Mouse (Mus musculus) ovary, postnatal 14 days (tissue): ENCODE measurements around the gene Klhl32.
A peak's percentile ranks its signal among the peaks of the same experiment; 100 is the strongest.
"Not testable (repeated sequence)": the region's sequence is repeated elsewhere in the genome, so short reads cannot be mapped to it uniquely, and the experiment has no call there.

Source experiments
- DNase-seq: peaks from one replicate; pipeline ENCODE4 v3.0.0; 2022; ENCODE audit warnings: low spot score

Gene Klhl32

DNA sequence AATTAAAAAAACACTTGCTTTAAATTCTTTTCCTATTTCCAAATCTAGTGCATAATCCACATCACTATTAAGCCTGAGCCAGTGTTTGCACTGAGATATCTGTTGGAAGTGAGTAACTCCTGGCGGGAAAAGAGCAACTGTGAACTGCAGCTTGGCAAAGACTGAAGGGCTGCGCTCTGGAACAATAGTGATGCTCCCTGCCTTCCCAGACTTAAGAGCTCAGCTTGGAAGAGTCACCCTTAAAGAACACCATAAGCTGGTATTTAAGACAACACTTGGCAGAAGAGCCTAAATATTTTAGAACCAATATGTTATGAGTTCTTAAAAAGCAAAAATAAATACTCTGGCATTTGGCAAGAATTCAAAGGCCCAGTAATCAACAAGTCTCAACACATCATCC lies 55.7 kb downstream of the Klhl32 start:
- DNase-seq = no peak

DNA sequence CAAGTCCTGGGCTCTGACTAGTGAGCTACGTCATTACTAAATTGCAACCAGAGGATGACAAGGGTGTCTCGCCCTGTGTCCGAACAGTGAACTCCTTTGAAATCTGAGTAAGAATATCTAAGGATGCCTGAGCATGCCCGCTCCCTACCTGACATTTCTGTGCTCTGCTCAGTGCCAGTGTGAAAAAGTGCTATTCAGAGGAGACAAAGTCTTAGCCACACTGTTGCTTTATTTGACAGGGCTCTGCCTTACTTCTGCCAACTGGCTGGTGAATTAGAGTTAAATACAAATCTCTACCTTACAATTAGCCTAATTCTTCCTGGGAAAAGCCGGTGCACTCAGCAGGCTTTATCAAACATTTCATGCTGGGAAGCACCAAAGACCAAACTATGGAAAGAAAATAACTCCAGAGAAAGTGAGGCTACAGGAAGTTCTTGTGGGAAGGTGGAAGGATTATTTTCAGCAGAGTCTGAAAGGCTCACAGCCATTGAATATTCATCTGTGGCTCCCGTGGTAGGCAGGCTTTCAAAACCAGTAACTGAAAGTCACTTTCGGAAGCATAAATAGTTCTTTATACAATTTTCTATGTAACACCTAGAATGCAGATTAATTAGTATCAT lies 57.1 kb downstream of the Klhl32 start:
- no peak for DNase-seq

DNA sequence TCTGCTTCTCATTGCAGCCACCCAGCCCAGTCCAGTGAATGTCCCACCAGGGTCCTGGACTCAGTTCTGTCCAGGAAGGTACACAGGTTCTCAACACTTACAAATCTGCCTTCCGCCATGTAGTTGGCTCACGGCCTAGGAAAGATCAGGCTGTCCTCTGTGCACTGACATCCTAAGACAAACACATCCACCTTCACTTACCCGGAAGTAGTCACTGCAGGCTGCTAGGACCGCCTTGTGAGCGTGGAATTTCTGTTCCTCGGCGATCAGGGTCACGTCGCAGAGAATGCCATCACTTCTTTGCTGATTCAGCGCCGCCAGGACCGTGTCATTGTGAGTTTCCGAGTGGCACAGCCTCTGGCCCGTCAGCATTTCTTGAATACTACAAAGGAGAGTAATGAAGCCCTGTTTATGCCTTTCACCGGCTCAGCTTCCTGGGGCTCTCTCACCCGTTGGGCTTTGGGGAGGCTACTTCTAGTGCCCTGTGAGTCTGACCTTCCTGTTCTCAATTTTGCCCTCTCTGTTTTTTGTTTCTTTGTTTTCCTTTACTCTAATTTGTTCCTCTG lies 58.4 kb downstream of the Klhl32 start:
- no peak for DNase-seq

DNA sequence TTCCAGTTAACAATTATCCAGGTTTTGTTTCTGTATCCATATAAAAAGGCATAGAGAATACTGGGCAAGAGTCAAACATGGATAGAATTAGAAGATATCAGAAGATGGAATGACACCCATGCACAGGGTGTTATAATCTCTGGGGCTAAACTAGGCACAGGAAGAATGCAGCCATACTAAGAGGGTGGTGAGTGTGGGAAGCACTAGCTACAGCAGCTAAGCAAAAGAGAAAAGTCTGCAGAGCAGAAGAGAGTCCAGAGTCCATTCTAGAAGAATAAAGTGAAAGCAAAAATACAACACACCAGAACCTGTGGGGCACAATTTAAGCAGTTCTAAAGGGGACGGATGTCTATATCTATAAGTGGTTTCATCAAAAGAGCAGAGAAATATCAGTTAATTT lies 61.6 kb downstream of the Klhl32 start:
- no peak for DNase-seq

DNA sequence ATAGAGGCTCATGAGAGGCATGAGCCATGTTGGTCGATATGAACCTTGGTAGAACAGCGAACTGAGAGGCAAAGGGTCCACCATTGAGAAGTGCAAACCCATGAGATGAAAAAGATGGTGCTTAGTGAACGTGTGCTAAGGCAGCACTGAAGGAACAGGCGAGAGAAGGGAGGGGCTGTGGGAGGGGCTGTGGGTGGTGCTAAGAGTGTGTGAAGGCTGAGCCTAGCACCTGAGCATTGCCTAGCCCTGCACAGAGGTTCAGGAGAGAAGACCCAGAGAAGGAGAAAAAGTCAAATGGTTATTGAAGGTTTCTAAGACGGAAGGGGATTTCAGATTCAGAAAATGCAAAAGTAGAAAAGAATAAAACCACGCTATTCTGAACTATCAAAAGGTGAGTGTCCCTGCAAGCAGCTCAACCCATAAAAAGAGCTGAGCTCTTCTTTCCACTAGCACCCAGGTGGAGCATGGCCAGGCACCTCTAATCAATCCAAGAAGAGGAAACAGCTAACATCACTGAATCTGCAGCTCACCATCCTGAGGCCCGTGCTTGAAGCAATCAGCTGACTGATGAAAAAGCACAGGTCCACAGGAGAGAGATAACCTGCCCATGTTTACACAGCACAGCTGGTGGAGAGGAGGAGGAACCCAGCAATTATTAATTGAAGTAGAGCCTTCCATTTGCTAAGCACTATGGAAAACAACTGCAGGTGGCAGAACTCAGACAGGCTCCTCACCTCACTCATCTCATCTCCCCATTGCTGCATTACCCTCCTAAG lies 65.0 kb downstream of the Klhl32 start:
- no peak for DNase-seq

DNA sequence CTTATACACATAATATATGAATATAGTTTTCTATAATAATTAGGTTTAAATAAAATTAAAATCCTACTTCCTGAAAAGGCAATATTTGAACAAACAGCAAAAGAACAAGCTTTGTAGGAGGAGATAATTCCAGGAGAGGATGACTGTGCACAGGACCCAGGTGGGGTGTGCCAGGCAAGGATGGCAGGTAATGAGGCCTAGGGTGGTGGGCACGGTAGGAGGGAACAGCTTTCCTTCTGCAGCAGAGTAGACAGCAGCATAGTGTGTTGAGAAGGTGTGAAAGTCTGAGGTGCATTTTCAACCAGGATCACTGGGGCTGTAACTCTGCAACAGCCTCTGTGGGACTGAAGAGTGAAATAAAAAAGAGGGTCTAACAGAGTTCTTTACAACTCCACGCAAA lies 85.0 kb downstream of the Klhl32 start:
- no peak for DNase-seq

DNA sequence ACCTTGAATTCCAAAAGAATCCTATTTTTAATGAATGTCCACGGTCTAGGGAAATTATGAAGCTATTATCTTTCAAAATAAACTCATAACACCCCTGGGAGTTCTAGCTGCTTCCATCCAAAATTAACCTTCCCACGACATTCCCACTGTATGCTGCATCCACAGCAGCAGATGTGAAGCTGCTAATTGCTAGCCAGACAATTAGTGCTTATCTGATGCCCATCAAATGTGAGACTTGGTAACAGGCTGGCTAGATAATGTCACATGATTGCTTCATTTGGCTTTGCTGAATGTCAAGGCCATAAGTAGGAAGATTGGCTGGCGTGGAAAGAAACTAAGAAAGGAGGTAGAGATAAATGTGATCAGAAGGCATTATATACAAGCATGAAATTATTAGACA lies 85.5 kb downstream of the Klhl32 start:
- DNase-seq = no peak

DNA sequence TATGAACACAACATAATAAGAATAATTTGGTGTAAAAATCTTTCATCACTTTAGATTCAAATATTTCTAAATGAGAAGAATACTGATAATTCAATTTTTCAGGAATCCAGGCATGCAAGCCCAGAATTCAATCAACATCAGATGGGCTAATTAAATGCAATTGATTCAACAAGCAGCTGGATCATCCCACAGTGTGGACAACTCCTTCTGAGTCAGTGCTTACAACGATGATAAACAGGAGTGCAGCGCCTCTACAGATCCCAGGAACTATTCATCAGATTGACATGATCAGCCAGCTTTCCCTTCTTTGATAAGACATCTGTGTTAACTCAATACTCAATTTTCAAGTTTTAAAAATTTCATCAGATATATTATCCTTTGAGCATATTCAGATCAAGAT lies 86.4 kb downstream of the Klhl32 start:
- DNase-seq = no peak

DNA sequence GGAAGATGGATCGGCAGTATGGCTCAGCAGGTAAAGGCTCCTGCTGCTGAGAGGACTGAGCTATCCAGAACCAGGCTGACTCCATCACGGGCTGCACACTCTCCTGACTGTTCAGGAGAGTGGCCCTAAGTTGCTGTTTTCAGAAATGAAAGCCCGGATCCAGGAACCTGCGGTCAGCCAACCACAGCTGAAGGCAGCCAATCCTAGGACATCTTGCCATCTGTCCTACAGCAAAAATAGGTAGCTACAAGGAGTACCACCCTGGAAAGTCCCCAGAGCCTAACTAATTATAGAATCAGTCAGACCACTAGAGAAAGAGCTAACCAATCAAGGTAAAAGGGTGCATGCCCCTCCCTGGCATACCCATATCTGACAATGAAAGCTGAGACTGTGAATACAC lies 87.5 kb downstream of the Klhl32 start:
- DNase-seq = no peak

DNA sequence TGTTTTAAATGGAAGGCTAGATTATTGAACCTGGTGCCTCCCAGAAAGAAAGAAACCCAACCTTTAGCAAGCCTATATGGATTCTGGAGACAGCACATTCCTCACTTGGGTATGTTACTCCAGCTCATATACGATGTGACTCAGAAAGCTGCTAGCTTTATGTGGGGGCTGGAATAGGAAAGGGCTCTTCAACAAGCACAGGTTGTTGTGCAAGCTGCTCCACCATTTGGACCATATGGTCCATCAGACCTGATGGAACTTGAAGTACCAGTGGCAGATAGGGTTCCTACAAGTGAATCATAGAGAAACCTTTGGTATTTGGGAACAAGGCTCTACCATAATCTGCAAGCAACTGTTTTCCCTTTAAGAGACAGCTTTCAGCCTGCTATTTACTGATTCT lies 92.0 kb downstream of the Klhl32 start:
- DNase-seq = no peak

DNA sequence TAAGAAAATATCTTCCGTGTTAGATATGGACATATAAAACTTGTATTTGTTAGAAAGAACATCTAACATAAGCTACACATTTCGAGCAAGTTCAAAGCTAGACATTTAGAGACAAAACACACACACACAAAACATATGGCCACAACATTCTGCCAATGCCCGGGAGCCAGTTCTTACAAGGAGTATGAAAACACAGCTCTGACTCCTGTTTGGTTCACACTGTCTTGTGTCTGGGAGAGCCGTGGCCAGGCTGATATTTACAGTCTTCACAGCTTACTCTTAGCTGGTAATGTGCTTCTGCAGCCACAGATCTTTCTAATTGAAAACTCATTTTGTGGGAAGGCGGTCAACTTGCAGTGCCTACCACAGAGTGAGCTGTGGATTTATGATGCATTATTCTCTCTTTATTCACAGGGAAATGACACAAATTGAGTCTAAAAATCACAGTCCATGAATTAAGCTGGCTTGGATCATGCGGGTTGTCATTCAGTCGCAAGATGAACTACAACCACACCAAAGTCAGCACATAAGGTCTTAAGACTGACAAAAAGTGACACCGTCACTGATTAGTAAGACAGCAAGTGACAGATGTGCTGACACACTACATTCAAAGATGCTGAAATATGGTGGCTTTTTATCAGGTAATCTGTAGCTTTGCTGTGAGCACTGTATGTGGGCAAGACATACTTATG lies 98.3 kb downstream of the Klhl32 start:
- DNase-seq = no peak

DNA sequence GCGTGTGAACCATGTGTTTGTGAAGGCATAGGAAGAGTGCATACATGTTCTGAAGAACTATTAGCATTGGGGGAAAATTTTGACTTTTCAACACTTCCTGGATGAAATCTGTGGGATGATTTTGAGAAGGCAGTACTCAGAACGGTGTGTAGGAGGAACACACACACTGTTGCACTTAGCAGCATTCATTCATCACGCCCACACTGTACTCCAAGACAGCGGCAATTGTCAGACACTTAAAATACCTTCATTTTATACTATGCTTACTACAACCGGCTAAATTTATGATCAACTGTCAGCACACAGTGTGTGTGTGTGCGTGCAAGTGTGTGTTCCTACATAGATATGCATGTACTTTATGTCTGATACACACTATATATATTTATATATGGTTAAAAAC lies 113.8 kb downstream of the Klhl32 start:
- no peak for DNase-seq

DNA sequence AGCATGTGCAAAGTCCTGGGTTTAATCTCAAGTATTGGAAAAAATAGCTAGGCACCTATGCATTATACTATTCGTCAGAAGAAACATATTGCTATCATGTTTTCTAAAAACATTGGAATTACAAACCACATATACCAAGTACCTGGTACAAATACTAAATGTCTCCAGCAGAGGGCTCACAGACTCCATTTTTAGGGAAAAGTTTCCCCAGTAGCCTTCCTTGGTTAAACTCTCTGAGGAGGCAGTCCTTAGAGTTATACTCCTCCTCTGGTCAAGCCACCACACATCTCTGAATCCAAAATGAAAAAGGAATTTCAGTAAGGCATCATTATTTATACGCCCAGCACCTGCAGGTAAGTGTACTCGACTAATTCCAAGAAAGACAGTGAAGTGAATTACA lies 130.1 kb downstream of the Klhl32 start:
- peak; percentile 63 for DNase-seq

DNA sequence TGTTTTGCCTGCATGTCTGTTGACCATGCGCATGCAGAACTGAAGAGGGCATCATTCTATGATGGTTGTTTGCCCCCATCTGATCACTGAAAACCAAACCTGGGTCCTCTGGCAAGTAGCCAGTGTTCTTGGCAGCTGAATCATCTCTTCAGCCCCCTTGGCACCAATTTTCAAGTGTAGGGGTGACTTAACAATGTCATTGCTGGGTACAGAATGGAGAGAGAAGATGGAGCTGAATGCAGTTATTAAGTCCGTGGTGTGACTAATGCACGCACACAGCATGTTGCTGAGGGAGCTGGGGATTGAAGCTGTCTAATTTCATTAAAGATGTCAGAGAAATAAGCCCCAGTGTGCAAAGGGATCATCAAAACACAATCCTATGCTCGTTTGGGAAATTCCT lies 135.4 kb downstream of the Klhl32 start:
- DNase-seq = no peak

DNA sequence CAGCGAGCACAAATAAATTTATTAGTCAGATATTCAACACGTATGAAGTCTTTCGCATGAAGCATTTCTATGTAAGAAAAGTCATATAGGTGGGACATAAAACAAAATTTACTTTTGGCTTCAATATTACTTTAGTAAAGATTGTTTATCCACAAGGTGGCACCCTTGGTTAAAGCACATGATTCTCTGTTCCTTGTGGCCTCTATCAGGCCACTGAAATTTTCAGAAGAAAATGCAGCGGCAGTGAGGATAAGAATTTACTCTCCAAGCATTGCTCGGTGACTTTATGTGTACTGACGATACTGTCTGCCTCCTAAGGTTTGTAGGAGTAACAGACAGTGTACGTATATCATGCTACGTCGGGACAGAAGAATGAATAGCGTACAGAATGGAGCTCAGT lies 136.6 kb downstream of the Klhl32 start:
- DNase-seq = no peak

DNA sequence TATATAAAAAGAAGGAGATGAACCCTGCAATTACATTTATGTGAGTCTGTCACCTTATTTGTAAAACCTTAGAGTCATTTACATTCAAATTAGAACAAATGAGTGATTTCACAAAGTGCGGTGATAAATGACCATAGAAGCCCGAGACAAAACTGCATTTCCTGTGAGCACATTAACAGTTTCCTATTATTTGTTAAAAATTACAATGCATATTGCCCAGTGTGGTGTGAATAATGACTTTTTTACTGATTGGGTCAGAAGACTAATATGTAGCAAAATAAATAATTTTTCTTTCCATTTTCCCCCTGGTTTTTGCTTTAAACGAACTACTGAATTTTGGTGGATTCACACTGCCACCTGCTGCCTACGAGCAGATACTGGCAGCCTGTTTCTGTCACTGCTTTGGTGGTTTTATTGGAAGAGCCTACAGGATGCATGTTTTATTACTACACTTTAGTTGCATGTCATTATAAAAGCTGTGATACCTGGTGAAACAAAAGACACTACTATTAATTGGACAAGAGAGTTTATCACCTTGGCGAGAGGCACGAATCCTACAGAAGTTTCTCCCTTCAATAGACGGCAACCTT lies 152.3 kb downstream of the Klhl32 start:
- peak; percentile 4 for DNase-seq

DNA sequence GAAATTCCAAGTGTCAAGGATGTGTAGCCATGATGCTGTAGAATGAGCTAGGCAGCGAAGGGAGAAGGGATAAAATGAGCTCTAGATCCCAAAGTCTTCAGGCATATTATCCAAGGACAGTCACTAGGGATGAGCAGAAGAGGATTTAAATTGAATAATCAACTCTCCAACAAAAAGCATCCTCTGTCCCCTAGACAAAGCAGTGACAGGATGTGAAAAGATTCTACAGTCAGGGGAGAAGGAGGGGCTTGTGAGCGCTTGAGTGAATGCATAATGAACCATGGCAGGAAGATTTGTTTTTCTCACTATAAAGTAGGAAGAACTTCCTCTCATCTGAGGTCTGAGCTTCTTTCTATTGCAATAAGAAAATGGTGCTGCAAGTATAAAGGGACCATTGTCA lies 170.8 kb downstream of the Klhl32 start:
- DNase-seq = no peak

DNA sequence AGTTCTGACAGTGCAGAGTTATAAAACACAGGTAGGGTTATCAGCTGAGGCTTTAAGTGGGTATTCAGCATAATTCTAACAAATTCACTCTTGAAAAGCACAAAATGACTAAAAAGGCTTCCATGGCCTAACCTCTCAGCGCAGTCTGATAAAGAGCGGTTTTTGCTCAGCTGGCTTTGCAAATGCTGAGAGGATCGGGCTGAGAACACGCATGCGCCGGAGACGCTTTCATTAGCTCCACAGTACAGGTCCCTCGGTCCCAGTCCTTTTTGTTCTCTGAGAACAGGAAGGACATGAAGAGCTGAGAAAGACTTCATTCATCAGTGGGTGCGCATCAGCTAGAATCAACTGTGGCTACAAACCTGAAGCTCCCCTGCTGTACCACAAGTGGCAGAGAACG lies 180.9 kb downstream of the Klhl32 start:
- no peak for DNase-seq

DNA sequence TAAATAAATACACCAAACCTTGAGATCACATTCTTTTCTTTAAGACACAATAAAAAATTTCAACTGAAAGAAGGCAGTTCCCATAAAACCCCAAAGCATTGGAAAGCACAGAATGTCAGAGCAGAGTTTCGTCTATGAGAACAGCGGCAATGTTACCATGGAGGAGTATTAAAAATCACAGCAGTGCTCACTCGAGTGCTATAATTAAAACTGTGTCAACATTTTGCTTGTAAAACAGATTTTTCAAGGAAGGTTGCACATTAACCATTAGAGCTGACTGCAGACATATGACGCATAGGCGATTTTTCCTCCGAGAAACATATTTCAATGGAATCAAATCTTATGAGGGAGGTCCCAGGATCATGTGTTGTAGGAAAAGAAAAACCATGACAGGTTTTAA lies 191.7 kb downstream of the Klhl32 start:
- DNase-seq = no peak

DNA sequence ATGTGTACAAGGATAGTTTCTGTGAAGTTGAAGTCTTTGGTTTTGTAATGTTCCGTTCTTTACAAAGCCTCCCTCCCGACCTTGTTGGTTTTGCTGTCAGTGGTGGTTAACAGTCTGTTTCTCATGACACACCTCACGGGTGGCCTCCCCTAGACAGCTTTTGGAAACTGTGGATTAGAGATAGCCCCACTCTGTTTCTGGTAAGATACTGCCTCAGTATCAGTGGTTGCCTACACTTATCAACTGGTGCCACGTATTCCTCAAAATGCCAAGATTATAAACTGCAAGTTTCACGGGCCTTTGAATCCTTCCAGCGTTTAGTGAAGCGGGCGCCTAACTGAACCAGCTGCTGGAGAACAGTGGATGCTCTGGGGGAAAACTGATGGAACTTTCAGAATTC lies 206.2 kb downstream of the Klhl32 start:
- DNase-seq = not testable (repeated sequence)

DNA sequence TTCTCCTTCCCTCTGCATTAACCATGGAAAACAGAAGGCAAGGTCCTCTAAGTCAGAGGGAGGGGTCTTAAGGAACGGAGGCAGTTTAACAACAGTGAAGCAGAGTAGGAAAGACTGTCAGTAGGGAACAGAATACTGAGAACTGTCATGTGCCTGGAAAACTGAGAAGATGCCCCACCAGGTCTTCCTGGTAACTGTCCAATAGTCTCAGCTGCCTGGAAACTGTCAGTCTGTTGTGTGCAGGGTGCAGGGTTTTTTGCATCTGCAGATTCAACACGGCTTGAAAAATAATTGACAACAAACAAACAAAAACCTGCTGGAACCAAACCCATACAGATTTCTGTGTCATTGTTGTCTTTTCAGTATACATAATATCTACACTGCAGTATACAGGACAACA lies 208.6 kb downstream of the Klhl32 start:
- DNase-seq = no peak

DNA sequence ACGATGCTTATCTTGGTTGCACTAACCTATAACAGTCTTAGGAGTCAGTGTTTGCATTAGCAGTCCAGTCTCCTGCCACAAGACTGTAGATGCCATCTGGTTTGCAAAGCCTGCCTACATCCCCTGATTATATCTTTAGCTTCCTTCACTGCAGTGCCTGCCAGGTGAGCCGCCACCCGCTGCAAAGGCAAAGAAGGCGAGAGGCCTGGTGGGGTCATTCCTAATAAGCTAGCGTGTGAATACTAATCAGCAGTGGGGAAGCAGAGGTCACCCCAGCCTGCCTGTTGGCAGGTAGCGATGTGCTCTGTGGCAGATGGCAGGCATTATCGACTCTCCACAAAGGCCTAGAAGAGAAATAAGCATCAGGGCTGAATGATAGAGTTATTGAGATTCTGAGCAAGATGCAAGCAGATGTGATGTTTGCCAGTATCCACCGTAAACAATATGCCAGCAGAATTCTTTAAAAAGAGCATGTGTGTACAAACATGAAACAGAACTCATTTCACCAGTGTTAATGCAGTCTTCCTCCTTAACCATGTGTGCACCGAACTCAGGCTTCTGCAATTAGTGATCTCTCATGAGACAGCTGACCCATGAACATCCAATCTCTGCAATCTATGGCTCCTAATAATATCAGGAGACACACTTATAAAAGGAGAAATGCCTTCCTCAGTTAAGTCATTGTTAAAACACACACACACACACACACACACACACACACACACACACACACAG lies 219.6 kb downstream of the Klhl32 start:
- DNase-seq = no peak
